Mouse (Mus musculus): ENCODE measurements around the gene Mars2.
A peak's percentile ranks its signal among the peaks of the same experiment; 100 is the strongest.

Mars2 gene

DNA sequence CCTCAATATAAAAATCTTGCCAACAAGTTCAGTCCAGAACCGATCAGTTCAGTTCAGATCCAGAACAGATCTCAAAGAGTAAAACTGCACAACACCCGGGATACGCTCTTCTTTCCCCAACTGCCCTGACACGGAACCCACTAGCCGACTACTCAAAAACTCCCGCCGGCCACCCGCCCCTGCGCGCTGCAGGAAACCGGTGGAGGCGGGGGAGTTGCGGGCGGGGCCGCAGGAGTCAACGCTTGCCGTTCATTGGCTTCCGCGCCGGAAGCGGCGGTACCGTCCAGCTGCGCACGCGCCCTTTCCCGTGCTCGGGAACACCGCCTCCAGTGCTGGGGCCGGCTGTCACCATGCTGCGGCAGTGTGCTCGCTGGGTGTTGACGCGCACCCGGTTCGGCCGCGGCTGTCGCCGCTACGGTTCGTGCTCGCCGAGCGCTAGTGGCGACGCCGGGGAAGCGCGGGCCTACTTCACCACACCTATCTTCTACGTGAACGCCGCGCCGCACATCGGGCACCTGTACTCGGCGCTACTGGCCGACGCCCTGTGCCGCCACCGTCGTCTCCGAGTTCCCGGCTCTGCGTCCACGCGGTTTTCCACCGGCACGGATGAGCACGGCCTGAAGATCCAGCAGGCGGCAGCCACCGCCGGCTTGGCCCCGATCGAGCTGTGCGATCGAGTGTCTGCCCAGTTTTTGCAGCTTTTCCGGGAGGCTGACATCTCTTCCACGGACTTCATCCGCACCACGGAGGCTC lies at the start of gene Mars2:
Gene Mars2, plus strand, starts transcription at position 288 of the 753 bp plus-strand sequence.
- DNase-seq (ENCODE audit: low spot score in 2 of 2): peak; percentile 89 to 96

DNA sequence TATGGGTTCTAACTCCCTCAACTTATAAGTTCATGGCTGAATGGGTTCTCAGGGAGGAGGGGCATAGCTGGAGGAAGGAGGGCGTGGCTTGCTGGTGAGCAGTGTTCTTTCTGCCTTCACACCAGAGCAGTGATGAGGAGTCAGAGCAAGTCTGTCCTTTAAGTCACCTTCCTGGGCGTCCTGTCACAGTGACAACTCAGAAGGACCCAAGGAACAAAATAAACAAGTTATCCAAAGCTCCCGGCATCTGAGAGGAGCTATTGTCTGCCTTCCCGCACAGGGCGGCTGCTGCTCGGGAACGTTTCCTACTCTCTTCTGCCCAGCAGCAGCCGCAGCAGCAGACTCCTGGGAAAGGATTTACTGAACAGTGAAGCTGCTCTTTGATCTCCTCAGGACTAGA lies 45.0 kb upstream of the Mars2 start:
- no peak for DNase-seq (ENCODE audit: low spot score in 2 of 2)

DNA sequence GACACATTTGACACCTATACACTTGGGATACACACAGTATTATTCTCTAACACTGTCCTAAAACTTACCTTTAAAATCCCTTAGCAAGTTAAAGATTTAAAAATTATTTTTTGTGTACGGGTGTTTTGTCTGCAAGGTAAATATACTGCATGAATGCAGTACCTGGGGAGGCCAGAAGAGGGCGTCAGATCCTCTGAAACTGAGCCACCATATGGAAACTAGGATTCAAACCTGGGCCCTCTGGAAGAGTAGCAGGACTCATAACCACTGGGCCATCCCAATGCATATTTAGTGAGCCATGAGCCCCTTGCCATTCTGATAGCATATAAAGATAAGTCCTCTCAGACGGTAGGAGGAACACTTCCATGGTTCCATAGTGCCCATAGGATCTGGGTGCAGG lies 44.2 kb upstream of the Mars2 start:
- peak in 1 of 2 experiments; percentile 25 for DNase-seq (ENCODE audit: low spot score in 2 of 2)

DNA sequence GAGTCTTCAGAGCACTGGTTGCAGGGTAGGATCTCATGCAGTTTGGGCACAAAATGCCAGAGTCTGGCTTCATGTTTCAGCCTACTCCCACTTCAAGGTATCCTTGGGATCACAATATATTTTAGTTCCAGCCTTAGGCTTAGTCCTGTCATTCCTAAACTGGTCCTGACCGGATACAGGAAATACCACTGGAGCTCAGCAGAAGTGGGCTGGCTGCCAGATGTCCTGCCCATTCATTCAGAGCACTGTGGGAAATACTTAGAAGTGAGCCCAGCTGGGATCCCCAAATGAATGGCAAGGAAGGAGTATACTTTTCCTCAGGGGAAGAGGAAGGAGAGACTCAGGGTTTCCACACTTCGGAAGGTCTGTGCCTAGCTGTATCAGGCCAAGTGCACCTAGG lies 43.7 kb upstream of the Mars2 start:
- DNase-seq (ENCODE audit: low spot score in 2 of 2): no peak

DNA sequence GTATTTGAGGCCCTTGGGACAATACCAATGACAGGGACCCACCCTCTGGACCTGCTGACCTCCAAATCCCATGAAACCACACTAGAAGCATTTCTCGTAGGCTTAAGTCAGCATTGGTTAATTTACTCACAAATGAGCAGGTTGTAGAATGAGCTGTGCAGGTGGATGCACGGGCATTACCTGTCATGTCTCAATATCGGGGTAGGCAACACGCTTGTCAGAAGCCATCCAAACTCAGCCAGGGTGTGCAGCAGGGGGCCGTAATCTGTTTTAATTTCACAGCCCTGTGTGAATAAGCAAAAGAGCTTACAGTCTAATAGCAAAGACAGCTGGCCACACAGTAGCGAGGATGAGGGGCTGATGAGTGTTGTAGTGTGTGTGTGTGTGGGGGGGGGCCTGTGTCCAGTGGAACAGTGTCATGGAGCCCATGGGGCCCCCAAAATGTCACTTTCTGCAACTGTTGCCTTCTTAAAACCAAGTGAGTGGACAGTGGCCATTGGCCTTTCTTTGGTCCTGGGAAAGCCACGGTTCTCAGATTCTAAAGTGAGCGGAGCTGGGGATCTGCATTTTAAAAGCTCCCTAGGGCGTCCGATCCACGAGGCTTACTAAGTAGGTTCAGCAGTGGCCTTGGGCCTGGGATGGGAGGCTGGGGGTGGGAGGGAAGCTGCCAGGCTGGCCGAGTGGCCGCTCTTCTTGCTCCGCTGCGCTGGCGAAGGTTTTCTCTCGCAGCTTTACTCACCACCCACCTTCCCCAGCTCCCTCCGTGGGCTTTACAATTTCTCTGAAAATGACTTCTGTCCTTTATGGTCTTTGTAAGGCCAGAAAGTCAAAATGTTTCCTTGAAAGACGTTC lies 42.7 kb upstream of the Mars2 start:
- DNase-seq (ENCODE audit: low spot score in 2 of 2): no peak

DNA sequence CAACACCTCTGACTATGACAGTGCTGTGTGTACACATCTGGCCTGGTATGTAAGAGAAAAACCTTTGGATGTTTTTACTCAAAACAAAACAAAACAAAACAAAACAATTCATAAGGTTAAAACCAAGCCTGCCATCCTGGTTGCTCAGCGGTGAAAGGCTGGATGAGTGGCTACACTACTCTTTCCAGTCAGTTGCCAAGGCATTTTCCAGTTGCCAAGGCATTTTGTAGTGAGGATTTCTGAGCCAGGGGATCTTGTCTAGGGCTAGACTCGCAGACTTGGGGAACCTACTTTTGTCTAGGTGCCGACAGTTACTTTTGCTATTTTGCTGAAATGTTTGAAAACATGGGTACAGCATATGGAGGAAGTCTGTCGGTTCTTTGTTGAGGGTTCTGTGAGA lies 42.0 kb upstream of the Mars2 start:
- no peak for DNase-seq (ENCODE audit: low spot score in 2 of 2)

DNA sequence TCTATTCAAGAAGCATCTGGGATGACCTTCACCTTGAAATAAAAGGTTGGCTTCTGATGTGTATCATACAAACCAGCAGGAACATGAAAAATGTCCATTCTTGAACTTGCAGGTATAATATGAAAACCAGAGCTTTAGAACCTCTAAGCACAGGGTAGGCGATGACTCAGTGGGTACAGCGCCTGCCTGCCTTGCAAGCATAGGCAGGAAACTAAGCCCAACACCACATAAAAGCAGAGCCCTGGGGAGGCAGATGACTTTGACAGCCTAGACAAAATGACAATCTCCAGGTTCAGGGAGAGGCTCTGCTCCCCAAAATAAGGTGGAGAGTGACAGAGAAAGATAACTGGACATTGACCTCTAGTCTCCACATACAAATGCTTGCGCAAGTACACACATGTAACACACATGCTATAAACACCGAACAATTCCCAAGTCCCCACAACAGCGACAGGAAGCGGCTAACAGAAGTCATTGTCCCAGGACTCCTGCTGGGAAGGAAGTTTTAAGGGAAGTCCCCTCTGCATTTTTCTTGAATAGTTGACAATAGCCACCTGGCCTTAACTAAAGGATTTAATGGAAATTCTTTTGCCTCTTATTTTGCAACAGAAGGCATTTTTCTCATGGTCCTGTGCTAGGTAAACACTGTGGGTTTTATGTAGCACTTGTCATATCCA lies 40.5 kb upstream of the Mars2 start:
- DNase-seq (ENCODE audit: low spot score in 2 of 2): no peak

DNA sequence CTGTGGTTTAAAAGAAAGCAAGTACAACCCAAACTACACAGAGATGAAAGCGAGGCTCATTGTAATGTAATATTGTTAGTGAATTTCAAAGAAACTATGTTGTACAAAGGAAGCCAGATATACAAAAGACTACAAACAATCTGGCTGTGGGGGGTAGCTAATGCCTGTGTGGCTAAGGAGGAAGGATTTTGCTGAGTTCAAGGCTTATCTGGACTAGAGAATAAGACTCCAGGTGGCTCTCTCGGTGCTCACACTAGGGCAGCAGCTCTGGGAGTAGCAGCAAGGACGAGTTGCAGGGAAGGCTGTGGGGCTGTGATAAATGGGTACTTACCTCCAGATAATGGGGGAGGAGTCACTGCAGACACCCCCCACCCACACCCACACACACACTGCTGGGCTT lies 38.3 kb upstream of the Mars2 start:
- DNase-seq (ENCODE audit: low spot score in 2 of 2): no peak

DNA sequence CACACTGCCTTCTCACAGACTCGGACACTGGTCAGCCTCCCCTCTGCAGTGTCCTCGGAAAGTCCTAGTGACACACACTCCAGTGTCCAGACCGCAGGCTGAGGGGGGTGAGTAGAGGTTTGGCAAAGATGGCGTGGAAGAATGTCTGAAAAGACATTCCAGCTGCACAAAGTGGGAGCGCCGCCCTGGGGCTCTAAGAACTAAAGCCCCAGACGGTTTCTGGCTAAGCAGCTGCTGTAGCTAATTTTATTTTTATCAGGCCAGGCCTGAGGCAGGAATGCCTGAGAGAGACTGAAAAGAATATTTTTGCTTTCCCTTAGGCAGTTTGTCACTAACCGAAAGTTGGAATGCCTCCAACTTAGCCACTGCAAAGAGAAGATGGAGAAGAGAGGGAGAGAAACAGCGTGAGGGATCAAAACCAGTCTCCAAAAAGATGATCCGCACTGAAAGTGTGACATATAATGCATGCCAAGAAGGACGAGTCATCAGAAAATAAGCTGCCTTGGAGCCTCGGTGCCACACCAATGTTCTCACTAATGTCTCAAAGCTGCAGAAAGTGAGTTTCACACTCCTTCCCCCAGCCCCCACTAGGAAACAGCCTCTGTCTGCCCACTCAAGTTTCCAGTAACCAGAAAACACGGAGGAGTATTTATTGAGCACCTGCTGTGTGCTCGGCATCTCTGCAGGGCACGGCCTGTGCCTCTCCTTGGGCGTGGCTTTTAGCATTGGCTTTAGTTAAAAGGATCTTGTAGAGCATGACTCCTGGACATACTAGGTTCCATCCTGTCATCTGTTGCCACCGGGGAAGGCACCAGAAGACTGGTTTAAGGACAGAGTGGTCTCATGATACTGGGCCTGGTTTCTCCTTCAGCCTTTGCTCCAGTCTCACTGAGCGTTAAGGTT lies 34.9 kb upstream of the Mars2 start:
- no peak for DNase-seq (ENCODE audit: low spot score in 2 of 2)

DNA sequence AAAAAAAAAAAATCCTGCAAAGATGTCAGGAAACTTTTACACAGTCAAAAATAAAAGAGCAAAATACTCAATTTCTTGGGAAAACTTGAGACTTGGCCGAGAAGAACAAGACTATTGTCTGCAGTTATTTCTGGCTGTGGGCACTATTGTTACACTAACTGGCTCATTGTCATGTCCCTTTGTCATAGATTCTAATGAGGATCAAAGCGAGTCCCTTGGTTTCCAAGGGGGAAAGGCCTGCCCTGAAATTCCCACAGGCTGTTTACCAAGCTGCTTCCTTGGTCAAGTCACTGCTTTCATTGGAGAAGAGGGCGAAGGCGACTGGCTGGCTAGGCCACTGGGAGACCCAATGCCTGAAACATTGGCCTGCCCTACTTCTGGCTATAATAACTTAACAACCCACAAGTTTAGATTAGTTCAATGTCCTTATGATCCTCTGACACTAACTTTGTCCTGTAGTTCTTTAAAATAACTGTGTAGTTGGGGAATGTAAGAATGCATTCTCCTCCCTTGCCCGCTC lies 31.1 kb upstream of the Mars2 start:
- DNase-seq (ENCODE audit: low spot score in 2 of 2): no peak

DNA sequence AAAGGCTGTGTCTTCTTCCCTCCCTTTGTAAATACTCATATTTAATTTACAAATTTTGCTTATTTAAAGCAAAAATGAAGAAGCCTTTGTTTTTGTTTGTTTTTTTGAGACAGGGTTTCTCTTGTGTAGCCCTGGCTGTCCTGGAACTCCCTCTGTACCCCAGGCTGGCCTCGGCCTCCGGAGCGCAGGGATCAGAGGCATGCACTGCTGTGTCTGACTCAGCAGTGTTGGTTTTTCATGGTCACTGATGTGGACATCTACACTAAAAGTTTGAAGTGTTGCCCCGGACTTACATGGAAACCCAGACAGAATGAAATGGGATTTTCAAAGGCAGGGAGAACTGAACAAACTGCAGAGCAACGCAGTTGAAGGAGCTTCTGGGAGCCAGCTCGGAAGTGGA lies 29.4 kb upstream of the Mars2 start:
- DNase-seq (ENCODE audit: low spot score in 2 of 2): no peak

DNA sequence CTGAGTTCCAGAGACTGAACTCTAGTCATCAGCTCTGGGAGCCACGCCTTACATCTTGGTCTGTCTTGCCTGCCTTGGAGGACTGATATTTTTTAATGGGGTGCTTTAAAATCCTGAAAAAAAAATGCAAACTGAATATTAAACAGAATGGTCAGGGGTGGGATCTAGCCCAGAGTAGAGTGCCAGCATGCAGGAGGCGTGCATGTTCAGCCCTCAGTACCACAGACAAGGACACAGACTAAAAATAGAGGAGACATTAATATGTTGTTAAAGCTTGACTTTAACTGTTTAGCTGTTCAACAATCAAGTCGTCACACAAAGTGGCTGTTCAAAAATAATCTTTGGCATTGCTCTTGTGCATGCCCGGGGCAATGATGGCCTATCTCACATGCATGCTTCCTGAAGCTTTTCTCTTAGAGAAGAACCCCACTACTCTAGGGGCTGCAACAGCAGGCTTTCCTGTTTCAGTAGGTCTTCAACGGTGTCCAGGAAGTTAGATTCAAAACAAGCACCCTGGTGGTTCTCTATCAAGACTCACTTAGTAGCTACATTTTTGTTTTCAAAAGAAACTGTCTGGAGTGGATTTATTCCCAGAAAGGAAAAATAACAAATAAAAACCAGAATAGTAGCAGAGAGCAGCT lies 28.4 kb upstream of the Mars2 start:
- DNase-seq (ENCODE audit: low spot score in 2 of 2): no peak

DNA sequence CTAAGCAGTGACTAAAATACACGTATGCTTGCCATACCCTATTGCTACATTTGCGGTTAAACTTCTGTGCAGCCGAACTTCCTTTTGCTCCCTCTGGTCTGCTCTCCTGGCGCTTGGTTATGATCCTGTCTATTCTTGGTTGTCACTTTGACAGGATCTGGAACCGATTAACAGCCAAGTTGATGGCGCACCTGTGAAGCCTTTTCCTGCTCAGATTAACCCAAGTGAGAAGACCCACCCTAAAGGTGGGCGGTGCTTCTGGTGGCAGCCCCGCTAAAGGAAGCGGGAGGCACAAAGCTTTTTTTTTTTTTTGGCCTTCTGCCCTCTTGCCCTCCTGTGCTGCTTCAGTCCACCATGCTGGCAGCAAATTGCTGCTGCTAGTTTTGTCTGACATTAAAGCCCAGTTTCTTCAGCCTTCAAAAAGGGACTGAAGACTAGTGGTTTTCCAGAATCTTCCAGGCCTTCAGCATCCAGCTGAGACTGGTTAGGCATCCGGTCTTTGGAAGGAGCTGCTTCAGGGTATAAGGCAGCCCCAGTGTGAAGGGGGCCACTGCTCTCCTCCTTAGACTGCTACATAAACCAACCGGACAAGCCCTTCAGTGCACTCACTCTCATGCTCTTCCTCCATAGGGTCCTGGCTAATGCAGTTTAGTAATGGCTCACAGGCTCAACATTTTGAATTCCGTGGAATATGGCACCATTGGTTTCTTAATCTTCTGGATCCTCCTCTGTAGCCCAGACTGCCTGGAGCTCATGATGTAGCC lies 26.6 kb upstream of the Mars2 start:
- no peak for DNase-seq (ENCODE audit: low spot score in 2 of 2)

DNA sequence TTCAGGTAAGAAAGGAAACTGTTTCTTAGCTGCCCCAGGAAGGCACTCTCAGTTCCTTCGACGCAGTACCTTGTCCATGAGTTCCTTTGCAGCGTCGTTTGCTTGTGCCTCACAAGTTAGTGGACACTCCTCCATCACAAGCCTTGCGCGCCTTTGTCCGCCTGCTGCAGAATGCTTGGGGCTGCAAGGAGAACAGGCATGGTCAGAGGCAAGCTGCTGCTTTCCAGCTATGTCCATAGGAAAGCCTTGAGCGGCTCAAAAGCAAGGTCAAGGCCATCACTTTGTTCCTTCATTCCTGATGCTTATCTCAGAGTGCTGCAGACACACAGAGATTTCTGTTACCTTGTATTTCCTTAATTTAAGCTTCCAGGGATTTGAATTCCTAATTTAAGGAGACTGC lies 25.9 kb upstream of the Mars2 start:
- no peak for DNase-seq (ENCODE audit: low spot score in 2 of 2)

DNA sequence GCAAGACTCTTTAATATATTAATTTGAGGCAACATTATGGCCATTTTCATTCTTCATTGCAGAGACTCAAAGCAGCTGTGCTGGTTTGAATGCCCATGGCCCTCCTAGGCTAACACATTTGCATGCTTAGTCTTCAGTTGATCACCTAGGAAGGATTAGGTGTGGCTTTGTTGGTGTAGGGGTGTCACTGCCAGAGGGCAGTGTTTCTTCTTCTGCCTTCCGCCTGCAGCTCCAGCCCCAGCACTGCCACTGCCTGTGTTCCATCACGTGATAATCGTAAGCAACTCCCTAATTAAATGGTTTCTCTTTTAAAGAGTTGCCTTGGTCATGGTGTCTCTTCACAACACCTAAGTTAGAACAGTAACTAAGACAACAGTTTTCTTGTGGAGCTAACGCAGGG lies 24.2 kb upstream of the Mars2 start:
- no peak for DNase-seq (ENCODE audit: low spot score in 2 of 2)

DNA sequence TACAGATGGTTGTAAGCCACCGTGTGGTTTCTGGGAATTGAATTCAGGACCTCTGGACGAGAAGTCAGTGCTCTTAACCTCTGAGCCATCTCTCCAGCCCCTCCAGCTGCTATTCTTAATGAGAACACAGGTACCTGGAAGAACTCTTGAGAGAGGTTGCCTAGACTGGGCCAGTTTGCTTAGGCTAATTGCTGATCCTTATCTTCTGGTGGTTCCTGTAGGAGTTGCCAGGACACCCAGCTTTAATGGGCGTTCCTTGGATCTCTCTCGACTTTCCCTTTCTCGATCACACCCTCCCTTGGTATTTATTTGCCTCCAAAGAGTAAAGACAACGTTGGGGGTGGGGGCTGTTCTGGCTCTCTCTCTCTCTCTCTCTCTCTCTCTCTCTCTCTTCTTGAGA lies 23.5 kb upstream of the Mars2 start:
- DNase-seq (ENCODE audit: low spot score in 2 of 2): no peak

DNA sequence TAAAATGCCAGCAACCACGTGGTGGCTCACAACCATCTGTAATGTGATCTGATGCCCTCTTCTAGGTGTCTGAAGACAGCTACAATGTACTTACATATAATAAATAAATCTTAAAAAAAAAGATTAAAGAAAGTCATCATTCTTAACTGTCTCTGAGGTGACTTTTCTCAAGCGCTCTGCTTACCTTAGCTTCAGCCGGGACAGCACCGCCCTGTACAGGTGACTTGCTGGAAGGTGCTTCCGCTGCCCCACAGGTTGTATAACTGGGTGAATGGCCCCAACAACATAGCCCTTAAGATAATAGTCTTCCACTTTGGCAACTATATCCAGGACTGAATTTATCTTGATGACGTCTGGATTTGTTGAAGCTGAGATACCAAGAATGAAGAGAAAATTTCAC lies 23.0 kb upstream of the Mars2 start:
- no peak for DNase-seq (ENCODE audit: low spot score in 2 of 2)

DNA sequence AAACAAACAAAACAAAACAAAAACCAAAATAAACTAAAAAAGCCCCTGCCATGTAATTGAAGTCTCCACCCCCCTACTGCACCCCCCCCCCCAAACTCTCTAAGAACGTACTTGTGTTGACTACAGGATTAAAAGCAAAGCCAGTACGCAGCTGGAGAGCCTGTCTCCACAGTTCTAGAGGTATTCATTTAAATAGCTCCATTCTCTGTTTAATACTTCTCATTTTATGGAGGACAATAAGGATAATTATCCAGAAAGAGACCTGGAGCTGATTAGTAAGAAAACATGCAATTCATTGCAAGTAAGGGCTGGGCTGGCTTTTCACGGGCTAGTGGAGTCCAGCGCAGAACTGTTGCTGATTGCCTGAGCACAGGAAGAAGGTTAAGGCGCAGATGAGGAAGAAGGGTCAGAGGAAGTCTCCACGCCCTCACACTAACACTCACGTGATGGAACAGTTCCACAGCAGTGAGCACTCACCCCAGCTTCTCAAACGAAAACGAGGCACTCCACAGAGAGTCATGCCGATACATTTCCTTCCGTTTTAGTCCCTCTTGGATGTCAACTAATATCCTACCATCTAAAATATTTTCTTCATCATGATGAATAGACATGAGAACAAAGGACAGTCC lies 21.7 kb upstream of the Mars2 start:
- no peak for DNase-seq (ENCODE audit: low spot score in 2 of 2)

DNA sequence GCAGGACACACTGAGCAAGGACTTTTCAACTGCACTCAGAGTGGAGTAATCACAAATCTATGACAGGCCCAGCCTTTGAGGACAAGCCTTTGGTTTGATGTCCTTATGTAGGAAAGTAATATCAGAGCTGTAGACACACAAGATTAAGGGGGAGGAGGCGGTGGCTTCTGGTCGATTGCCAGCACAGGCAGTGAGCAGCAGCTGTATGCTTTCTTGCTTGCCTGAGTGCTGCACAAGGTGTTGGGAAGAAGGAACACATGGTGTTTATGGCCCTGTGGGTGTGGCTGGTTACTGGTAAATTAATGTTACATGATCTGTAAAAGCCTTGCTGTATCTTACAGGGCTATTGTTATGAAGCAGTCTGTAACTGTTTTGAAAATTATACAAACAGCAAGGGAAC lies 19.8 kb upstream of the Mars2 start:
- DNase-seq (ENCODE audit: low spot score in 2 of 2): no peak

DNA sequence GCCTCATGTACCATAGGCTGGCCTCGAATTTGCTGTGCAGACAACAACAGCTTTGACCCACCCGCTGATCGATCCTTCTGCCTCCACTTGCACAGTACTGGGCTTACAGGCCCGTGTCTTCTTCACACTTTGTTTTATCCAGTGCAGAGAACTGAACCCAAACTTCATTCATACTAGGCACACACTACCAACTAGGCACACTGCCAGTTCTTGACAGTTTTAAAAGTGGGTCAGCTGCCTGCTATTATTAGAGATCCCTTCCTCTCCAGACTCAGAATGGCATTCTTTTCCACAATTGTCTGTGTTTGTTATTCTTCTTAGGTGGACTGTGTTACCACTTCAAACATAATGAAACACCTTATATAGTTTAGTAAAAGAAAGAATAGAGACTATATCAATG lies 15.6 kb upstream of the Mars2 start:
- DNase-seq (ENCODE audit: low spot score in 2 of 2): no peak

Data from cerebellum, postnatal 4 days (tissue).